35 mouse cellular contexts compared by ENCODE assay signal in genomic region chr6:37051150-37051549, GRCm38 (mm10).
"Had no signal": no experiment of that assay in that cellular context is flagged by ENCODE, and none has a peak within 500 bp of the region (broad histone marks: within the 10 kb centered on the region; RNA-seq: fewer than 3 reads in every experiment).

No protein-coding gene starts in this region.

- H3K36me3 ChIP-seq: heart, embryonic 12.5 days; heart, embryonic 13.5 days; heart, embryonic 15.5 days; hindbrain, embryonic 10.5 days; hindbrain, embryonic 12.5 days; hindbrain, embryonic 13.5 days; hindbrain, embryonic 15.5 days; intestine, embryonic 15.5 days; kidney, embryonic 15.5 days had no signal

- DNase-seq: heart, postnatal 10 days; heart, postnatal 14 days; heart, postnatal 36 days; heart, postnatal 4 days; kidney, adult 11 months; kidney, adult 18-20 months; kidney, adult 2 months; kidney, adult 8-10 months; kidney, adult 9 months; kidney, postnatal 10 days; kidney, postnatal 14 days; kidney, postnatal 25 days; kidney, postnatal 36 days; kidney, postnatal 4 days; layer of hippocampus, adult 9-11 months; layer of hippocampus, postnatal 36 days had no signal

- H3K4me2 ChIP-seq: heart, embryonic 11.5 days; heart, embryonic 12.5 days; heart, embryonic 13.5 days; heart, embryonic 15.5 days; hindbrain, embryonic 12.5 days; hindbrain, embryonic 13.5 days; hindbrain, embryonic 14.5 days; hindbrain, embryonic 15.5 days; intestine, embryonic 15.5 days; kidney, embryonic 15.5 days had no signal

- H3K27me3 ChIP-seq: heart, embryonic 12.5 days; heart, embryonic 13.5 days; heart, embryonic 15.5 days; hindbrain, embryonic 12.5 days; hindbrain, embryonic 13.5 days; hindbrain, embryonic 15.5 days; intestine, embryonic 15.5 days; kidney, embryonic 15.5 days had no signal

- ATAC-seq: hindbrain, embryonic 16.5 days; hindbrain, postnatal 0 days; inflammation-experienced regulatory T-cells, adult 6 months; intestine, embryonic 15.5 days; intestine, embryonic 16.5 days; intestine, postnatal 0 days had no signal

- H3K4me3 ChIP-seq: heart, embryonic 12.5 days; heart, embryonic 13.5 days; heart, embryonic 15.5 days; hindbrain, embryonic 10.5 days; hindbrain, embryonic 12.5 days; hindbrain, embryonic 13.5 days; hindbrain, embryonic 15.5 days; intestine, embryonic 15.5 days; kidney, embryonic 15.5 days; layer of hippocampus, adult 2 months; left cerebral cortex, adult 2 months had no signal

- H3K27ac ChIP-seq: heart, embryonic 13.5 days; heart, embryonic 15.5 days; hindbrain, embryonic 10.5 days; hindbrain, embryonic 12.5 days; hindbrain, embryonic 14.5 days; hindbrain, embryonic 15.5 days; hindbrain, postnatal 0 days; intestine, embryonic 15.5 days; kidney, embryonic 15.5 days; kidney, postnatal 0 days; layer of hippocampus, adult 2 months; left cerebral cortex, adult 2 months had no signal

- H3K9me3 ChIP-seq: heart, embryonic 12.5 days; heart, embryonic 13.5 days; heart, embryonic 15.5 days; hindbrain, embryonic 10.5 days; hindbrain, embryonic 12.5 days; hindbrain, embryonic 13.5 days; hindbrain, embryonic 15.5 days; intestine, embryonic 15.5 days; kidney, embryonic 15.5 days had no signal

- H3K9ac ChIP-seq: heart, embryonic 12.5 days; heart, embryonic 13.5 days; heart, embryonic 15.5 days; hindbrain, embryonic 12.5 days; hindbrain, embryonic 13.5 days; hindbrain, embryonic 14.5 days; hindbrain, embryonic 15.5 days; intestine, embryonic 15.5 days; kidney, embryonic 15.5 days had no signal

- H3K4me1 ChIP-seq: hindbrain, embryonic 10.5 days; hindbrain, embryonic 15.5 days; intestine, embryonic 15.5 days; kidney, embryonic 15.5 days had no signal
